Mouse (Mus musculus) megakaryocyte, adult 5-6 weeks (primary cell): ENCODE data around the gene Armc8. TPM values are rescaled to one million over a fixed set of nuclear protein-coding genes. Genes with fewer than 3 reads are reported as not detected.

Experiments used
- ATAC-seq: 2 replicates; pipeline ENCODE4 v1.8.0; 2016; ENCODE audit warnings: mild to moderate bottlenecking, inconsistent platforms; ENCODE audit not compliant: poor library complexity, severe bottlenecking
- total RNA-seq, 2 experiments: library from RNA; stranded (forward) in 1 of 2; stranded (reverse) in 1 of 2; fragments of 153-499, 151-499 nt in 1 of 2; fragments of 221-1000, 200-1000 nt in 1 of 2; gene quantifications; 2 replicates each; pipeline versions ENCODE4 v1.2.3 to v1.2.4; 2015 to 2017

Armc8 gene
- total RNA-seq, 2 experiments from 2014 or later, result 22.6 to 22.9 TPM

- ATAC-seq, result peak; percentile 49; the same call in 1 of the 2 replicates
Measured at GRCm38 (mm10) chr9:99449886-99450647, 118.6 kb downstream of the Armc8 start.

- no peak for ATAC-seq
Measured at GRCm38 (mm10) chr9:99447323-99447722, 121.4 kb downstream of the Armc8 start.

GRCm38 (mm10) chr9:99446259-99446658, 122.4 kb downstream of the Armc8 start:
- ATAC-seq, result no peak

GRCm38 (mm10) chr9:99444590-99445178, 124.0 kb downstream of the Armc8 start:
- ATAC-seq, result no peak

- ATAC-seq, result no peak
Measured at GRCm38 (mm10) chr9:99441647-99442433, 126.9 kb downstream of the Armc8 start.

GRCm38 (mm10) chr9:99440941-99441340, 127.8 kb downstream of the Armc8 start:
- no peak for ATAC-seq

- ATAC-seq, result no peak
Measured at GRCm38 (mm10) chr9:99439064-99439463, 129.6 kb downstream of the Armc8 start.

GRCm38 (mm10) chr9:99437781-99438565, 130.7 kb downstream of the Armc8 start:
- ATAC-seq, result no peak

- 0 out of 2 replicates have a peak, but pooled peaks have one; percentile 22 for ATAC-seq
Measured at GRCm38 (mm10) chr9:99437031-99437764, 131.5 kb downstream of the Armc8 start, which contains the start of gene Mras. TSS of gene Mras (minus strand) at chr9:99437381.

- ATAC-seq, result peak; percentile 90
Measured at GRCm38 (mm10) chr9:99436182-99437030, 132.3 kb downstream of the Armc8 start.

- no peak for ATAC-seq
Measured at GRCm38 (mm10) chr9:99435619-99436181, 133.0 kb downstream of the Armc8 start.

- no peak for ATAC-seq
Measured at GRCm38 (mm10) chr9:99434892-99435618, 133.6 kb downstream of the Armc8 start.

GRCm38 (mm10) chr9:99432478-99432877, 136.2 kb downstream of the Armc8 start:
- ATAC-seq, result no peak

- ATAC-seq, result no peak
Measured at GRCm38 (mm10) chr9:99431963-99432362, 136.7 kb downstream of the Armc8 start.

GRCm38 (mm10) chr9:99431346-99431745, 137.4 kb downstream of the Armc8 start:
- no peak for ATAC-seq

GRCm38 (mm10) chr9:99430806-99431205, 137.9 kb downstream of the Armc8 start:
- no peak for ATAC-seq

- ATAC-seq, result no peak
Measured at GRCm38 (mm10) chr9:99429845-99430244, 138.9 kb downstream of the Armc8 start.
